Mouse (Mus musculus) c-Kit-positive CD71-positive TER-119-positive erythroid progenitor cells, embryonic 14.5 days (primary cell): Measurements from ENCODE around the gene Nupr1l.
A peak's percentile ranks its signal among the peaks of the same experiment; 100 is the strongest.
"Not testable (repeated sequence)": the region's sequence is repeated elsewhere in the genome, so short reads cannot be mapped to it uniquely, and the experiment has no call there.

Source experiments
- DNase-seq: peaks from one replicate; pipeline ENCODE4 v3.0.0-alpha.2; 2013; ENCODE audit warnings: low spot score

The Nupr1l gene

DNA sequence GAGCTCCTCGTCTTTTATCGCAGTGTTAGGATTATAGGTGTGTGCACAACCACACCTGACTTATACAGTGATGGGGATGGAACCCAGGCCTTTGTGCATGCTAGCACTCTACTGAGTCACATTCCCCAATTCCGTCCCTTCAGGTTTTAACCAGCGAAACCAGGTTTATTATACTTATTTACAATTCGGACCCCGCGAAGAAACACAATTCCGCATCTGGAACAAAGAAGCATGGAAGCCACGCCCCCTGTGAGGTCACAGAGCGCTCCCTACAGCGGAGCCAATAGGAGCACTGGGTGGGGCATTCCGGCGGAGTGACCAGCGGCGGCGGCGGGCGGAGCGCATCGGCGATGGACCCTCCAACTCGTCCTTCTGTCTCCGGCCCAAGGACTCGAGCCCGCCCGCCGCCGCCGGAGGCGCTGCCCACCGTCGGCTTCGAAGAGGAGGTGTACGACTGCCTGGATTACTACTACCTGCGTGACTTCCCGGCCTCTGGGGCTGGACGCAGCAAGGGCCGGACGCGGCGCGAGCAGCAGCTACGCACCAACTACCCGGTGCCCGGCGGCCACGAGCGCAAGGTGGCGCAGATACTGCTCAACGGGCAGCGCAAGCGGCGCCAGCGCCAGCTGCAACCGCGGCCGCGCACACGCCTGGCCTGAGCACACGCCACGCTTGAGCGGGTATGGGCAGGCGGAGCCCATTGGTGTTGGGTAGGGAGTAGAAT lies at the start of gene Nupr1l:
Gene Nupr1l (plus strand): TSS at position 299 of the 724 bp plus-strand sequence.
- peak; percentile 77 for DNase-seq

GRCm38 (mm10) chr5:129862325-129862724 lies 46.0 kb upstream of the Nupr1l start:
- DNase-seq: no peak

- peak; percentile 42 for DNase-seq
These were observed 43.9 kb upstream of the Nupr1l start for GRCm38 (mm10) chr5:129864467-129864866.

DNA sequence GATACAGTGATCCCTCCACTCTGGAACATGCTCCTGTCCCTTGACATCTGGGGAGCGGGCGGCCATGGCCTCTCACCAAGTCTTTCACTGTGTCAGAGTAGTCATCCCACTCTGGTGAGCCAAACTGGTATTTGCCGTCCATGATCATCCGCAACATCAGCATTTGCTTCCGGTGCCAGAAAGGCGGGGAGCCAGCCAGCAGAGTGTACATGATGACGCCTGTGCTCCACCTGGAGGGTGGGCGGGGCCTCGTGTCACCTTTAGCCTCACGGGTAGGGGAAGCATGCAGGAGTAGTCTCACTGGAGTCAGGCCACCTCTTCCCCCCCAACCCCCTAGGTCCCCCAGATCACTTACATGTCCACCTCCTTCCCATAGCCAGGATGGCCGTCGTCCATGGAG lies 42.5 kb upstream of the Nupr1l start:
- no peak for DNase-seq

DNA sequence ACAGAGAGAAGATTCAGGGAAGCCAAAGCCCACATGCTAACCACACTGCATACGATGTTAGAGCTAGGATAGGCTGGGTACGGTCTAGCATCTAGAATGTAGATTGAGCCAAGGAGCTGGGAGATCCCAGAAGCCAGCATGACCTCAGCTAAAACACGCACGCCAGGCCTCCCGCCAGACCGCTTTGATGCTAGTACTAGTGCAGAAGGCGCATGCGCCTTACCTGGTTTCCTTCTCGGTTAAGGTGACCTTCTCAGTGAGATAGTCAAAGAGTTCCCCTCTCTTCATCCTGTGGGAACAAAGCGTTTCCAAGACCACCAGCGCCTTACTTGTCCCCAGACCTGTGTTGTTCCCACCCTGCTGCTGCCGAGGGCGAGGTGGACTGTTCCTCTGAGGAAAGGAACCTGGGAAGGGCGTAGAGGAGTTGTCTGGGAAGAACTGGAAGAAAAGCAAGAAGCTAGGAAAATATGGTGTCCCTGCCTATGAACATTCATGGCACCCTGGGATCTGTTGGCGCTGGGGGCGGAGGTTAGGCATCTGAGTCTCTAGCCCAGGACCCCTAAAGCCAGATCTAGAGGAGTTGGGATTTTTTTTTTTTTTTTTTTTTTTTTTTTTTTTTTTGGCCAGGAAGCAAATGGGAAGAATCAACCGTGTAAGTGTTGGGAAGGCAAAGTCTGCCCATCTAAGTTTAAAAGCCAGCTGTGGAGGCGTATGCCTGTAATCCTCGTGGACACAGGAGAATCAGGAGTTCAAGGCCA lies 38.9 kb upstream of the Nupr1l start:
- no peak for DNase-seq

GRCm38 (mm10) chr5:129871238-129871637 lies 37.1 kb upstream of the Nupr1l start:
- DNase-seq: no peak

DNA sequence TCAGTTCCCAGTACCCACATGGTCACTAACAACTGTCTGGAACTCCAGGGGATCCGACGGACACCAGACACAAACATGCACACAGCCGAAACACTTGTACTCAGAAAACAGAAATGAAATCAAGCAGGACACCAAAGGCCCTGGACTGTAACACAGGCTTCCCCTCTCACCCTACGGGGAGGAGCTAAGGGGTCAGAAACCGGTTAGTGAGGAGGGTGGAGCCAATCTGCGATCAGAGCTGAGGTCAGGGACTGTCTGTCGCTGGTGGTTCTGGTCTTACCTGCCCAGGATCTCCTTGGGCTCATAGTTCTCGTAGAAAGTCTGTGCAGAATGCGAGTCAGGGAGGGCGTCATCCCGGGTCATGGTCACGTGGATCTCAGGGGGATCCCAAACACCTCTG lies 34.4 kb upstream of the Nupr1l start:
- DNase-seq: no peak

DNA sequence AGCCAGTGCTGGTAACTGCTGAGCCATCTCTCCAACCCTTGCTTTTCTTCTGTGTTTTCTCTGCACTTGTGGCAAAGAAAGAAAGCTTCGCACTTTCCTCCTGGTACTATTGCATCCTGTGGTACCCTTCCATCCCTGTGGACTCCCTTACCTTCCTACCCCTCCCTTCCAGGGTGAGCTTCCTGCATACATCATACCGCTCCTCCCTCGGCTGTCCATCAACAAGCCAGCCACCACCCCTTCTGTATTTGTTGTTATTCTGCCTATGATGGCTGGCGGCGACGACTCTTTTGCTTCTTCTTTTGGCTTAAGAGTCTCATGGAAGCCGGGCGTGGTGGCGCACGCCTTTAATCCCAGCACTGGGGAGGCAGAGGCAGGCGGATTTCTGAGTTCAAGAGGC lies 33.2 kb upstream of the Nupr1l start:
- no peak for DNase-seq

GRCm38 (mm10) chr5:129877731-129878455 lies 30.4 kb upstream of the Nupr1l start:
- no peak for DNase-seq

DNA sequence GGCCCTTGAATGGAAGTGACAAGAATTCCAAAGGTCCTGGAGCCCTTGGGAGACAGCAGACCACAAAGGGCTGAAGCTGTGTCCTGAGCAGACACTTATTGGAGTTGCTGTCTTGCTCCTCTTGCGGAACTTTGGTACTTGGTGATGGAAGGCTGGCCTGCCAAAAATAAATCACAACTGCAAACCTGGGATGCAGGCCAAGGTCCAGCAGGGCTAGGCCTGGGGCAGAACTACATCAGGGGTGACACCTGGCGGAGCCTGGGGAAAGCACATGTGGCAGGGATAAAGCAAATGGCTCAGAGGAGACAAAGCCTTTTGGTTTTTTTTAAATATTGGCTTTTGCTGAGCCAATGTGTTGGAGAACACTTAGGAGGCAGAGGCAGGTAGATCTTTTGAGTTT lies 29.4 kb upstream of the Nupr1l start:
- DNase-seq: no peak

GRCm38 (mm10) chr5:129879888-129880287 lies 28.5 kb upstream of the Nupr1l start:
- DNase-seq: no peak

GRCm38 (mm10) chr5:129886271-129886670 lies 22.1 kb upstream of the Nupr1l start:
- DNase-seq: peak; percentile 61

GRCm38 (mm10) chr5:129886911-129887636 lies 21.3 kb upstream of the Nupr1l start, which contains the start of gene Chchd2:
Gene Chchd2, minus strand, starts transcription at chr5:129887470.
- DNase-seq: peak; percentile 97

DNA sequence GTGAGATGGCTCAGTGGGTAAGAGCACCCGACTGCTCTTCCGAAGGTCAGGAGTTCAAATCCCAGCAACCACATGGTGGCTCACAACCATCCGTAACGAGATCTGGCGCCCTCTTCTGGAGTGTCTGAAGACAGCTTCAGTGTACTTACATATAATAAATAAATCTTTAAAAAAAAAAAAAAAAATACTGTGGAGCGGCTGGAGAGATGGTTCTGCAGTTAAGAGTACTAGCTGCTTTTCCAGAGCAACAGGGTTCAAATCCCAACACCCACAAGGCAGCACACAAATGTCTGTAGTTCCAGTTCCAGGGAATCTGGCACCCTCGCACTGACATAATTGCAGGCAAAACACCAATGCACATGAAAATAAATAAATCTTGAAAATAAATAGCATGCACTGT lies 17.9 kb upstream of the Nupr1l start:
- DNase-seq: not testable (repeated sequence)

DNA sequence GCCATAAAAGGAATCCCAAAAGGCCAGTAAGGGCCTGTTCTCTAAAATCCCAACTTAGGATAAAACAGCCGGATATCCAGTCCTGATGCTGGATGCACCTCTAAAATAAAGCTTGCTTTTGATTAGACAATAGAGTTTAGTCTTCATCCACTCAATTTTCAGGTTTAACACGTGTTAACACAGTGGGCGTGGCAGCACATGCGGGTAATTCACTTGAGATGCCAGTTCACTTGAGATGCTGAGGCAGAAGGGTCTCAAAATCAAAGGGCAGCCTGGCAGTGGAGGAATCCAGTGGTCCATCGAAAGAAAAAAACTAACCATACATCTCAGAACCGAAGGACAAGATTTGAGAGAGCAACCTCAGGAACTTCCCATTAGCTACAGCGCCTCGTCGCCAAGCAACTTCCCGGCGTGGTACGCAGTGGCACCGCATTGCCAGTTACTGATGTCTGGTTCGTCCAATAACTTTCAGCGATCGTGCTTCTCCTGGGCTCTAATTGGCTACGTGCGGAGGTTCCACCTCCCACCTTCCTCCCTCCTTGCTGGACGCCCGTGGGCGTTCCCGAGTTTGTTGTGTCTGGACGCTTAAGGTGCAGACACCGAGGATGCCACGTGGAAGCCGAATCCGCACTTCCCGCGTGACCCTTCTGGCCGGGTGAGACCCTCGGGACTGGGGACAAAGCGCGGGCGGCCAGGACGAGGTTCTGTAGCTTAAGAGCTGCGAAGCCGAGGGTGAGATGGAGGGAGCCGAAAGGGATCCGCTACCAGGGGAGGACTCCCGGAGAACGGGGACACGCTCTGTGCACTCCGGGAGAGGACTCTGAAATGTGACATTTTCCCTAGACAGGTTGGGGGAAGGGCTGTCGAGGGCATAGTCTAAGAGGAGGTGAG lies 12.9 kb upstream of the Nupr1l start, which contains the start of gene Zbed5:
Gene Zbed5 (plus strand): TSS at position 526 of the 891 bp plus-strand sequence.
- DNase-seq: peak; percentile 89

DNA sequence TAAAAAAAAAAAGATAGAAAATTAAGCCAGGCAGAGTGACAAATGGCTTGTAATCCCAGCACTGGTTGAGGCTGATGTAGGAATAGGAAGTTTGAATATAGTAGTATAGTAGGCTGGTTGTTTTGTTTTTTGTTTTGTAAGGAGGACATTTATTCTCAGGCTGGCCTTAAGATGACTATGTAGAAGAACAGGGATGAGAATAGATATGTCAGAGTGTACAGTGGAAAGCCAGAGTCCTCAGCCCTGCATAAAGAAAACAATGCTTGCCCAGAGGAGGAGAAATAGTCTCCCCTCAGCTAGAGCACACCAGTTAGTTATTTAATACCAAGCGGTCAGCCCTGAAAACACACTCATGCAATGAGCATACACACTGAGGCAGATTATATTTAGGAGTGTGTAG lies 9.9 kb upstream of the Nupr1l start, which contains the start of gene Phkg1:
Gene Phkg1 (minus strand): TSS at position 101 of the 400 bp plus-strand sequence.
- no peak for DNase-seq

DNA sequence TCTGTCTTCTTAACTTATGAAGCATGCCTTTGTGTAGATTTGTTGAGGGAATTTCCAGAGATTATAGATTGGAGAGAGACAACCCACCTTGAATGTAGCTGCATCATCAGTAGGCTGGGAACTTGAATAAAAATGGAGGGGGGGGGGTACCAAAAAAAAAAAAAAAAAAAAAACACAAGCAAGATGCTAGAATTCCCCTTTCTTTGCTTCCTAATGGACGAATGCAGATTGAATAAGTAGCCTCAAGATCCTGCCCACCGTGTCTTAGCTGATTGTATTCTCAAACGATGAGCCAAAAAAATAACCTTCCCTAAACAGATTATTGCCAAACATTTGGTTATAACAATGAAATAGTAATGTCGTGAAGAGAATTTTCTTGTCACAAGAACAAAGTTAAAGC lies 565 bp upstream of the Nupr1l start:
- DNase-seq: no peak

DNA sequence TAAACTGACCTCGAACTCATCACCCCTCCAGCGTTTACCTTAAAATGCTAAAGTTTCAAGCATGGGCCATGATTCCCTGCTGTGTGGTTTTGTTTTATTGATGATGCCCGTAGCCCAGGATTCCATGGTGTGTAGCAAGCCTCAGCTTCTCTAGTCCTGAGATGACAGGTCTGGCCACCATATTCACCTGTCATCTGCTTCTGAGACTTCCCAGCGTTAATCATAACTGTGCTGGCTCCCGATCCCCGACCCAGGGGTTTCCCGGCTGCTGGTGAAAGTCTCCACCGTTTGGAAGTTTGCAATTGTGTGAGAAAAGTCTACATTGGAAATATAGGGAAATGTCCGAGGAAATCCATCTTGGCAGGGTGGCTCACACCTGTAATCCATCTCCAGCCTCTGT lies 807 bp downstream of the Nupr1l start:
- DNase-seq: no peak

DNA sequence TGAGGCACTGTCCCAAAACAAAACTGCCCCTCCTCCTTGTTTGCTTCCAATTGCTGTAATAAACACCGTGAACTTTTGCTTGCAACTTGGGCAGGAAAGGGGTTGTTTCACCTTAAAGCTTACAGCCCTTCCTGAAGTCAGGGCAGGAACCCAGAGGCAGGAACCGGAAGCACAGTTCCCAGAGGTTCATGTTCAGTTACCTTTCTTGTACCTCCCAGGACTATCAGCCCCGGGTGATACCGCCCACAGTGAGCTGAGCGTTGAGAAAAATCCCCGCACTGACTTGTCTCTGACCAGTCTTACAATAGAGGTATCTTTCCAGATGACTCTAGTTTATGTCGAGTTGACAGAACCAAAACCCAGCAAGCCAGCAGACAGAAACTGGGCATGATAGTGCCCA lies 1.3 kb downstream of the Nupr1l start:
- no peak for DNase-seq

DNA sequence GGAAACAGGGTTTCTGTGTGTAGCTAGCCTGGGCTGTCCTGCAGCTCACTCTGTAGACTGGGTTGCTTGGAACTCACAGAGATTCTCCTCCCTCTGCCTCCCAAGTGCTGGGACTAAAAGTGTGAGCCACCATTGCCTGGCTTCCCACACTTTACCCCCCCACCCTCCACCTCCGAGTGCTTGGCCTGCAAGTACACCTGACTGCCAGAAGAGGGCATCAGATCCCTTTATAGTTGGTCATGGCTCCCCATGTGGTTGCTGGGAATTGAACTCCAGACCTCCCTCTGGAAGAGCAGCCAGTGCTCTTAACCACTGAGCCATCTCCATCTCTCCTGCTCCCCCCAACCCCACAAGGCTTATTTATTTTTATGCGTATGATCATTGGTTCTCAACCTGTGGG lies 5.7 kb downstream of the Nupr1l start:
- peak; percentile 56 for DNase-seq

GRCm38 (mm10) chr5:129915491-129915890 lies 7.2 kb downstream of the Nupr1l start:
- DNase-seq: not testable (repeated sequence)
